Mouse (Mus musculus) midbrain, embryonic 13.5 days (tissue): ENCODE measurements around the gene Nr1i3. TPM values are rescaled to one million over a fixed set of nuclear protein-coding genes. Genes with fewer than 3 reads are reported as not detected.

ENCODE experiments used
- ATAC-seq: fragments of 200-750 bp; cut with Nextera tagmentation; 2 replicates; pipeline ENCODE4 v1.8.0; 2017; ENCODE audit warnings: mild to moderate bottlenecking, moderate TSS enrichment, moderate library complexity
- H3K27ac ChIP-seq: fragments of 300-500 bp; sonication (generic); 2 replicates; pipeline ENCODE4 v1.5.1; 2015; ENCODE audit warnings: inconsistent platforms, mild to moderate bottlenecking, moderate library complexity
- H3K27me3 ChIP-seq: fragments of 300-500 bp; sonication (generic); 2 replicates; pipeline ENCODE4 v1.6.1; 2015; ENCODE audit warnings: mild to moderate bottlenecking, inconsistent platforms
- H3K36me3 ChIP-seq: fragments of 300-500 bp; sonication (generic); 2 replicates; pipeline ENCODE4 v1.6.1; 2015; ENCODE audit warnings: mild to moderate bottlenecking, inconsistent platforms
- H3K4me1 ChIP-seq: fragments of 300-500 bp; sonication (generic); replicated peaks from 2 replicates; pipeline ENCODE4 v1.6.1; 2015; ENCODE audit warnings: inconsistent platforms
- H3K4me2 ChIP-seq: fragments of 300-500 bp; sonication (generic); replicated peaks from 2 replicates; pipeline ENCODE4 v1.6.1; 2015; ENCODE audit warnings: moderate library complexity, mild to moderate bottlenecking, inconsistent platforms
- H3K4me3 ChIP-seq: fragments of 300-500 bp; sonication (generic); replicated peaks from 2 replicates; pipeline ENCODE4 v1.5.1; 2015; ENCODE audit warnings: mild to moderate bottlenecking, inconsistent platforms
- H3K9ac ChIP-seq: fragments of 300-500 bp; sonication (generic); replicated peaks from 2 replicates; pipeline ENCODE4 v1.6.1; 2015; ENCODE audit warnings: mild to moderate bottlenecking, inconsistent platforms
- H3K9me3 ChIP-seq: fragments of 300-500 bp; sonication (generic); 2 replicates; pipeline ENCODE4 v1.6.1; 2016; ENCODE audit warnings: mild to moderate bottlenecking, inconsistent platforms
- WGBS: fragments of 180-500 bp; shearing (Covaris S2); methylation state at CpG from one replicate; pipeline ENCODE4 v1.1.7; 2015; 5-methylcytosine and 5-hydroxymethylcytosine counted together
- polyA plus RNA-seq: library from polyadenylated mRNA; unstranded; fragments of >200 nt; fragmentation: Nextera tagmentation; extraction: Ambion mirVana; gene quantifications from 2 replicates; pipeline ENCODE4 v1.2.1, GENCODE M21; 2015

Nr1i3 gene
- polyA plus RNA-seq, 1 experiment from 2014 or later: 0.42 TPM

- 0% methylated on average over 2 of the region's 2 CpGs for WGBS
- Histone ChIP-seq H3K4me1 (peaks cover 12% of the 10 kb centered on the region), H3K9me3 (no peaks in the 10 kb centered on the region), H3K4me2 (peak overlapping the region; percentile 55), H3K4me3 (peak overlapping the region; percentile 31; the same call in 1 of the 2 replicates), H3K27me3 (peaks cover 8% of the 10 kb centered on the region; the same call in 1 of the 2 replicates), H3K27ac (peak overlapping the region; percentile 70), H3K9ac (no peak overlapping the region), H3K36me3 (peaks cover 7% of the 10 kb centered on the region)
- ATAC-seq: peak; percentile 95
Observed at GRCm38 (mm10) chr1:171263185-171263611, 49.4 kb downstream of the Nr1i3 start.

- Histone ChIP-seq H3K27me3 (peaks cover 8% of the 10 kb centered on the region; the same call in 1 of the 2 replicates), H3K9me3 (no peaks in the 10 kb centered on the region), H3K36me3 (peaks cover 4% of the 10 kb centered on the region), H3K4me3 (no peak overlapping the region), H3K27ac (peak overlapping the region; percentile 70), H3K4me2 (peak overlapping the region; percentile 55; the same call in 1 of the 2 replicates), H3K4me1 (peaks cover 12% of the 10 kb centered on the region), H3K9ac (no peak overlapping the region)
- WGBS: 93% methylated on average over 3 of the region's 3 CpGs
- no peak for ATAC-seq
Observed at GRCm38 (mm10) chr1:171263666-171264461, 50.1 kb downstream of the Nr1i3 start.

DNA sequence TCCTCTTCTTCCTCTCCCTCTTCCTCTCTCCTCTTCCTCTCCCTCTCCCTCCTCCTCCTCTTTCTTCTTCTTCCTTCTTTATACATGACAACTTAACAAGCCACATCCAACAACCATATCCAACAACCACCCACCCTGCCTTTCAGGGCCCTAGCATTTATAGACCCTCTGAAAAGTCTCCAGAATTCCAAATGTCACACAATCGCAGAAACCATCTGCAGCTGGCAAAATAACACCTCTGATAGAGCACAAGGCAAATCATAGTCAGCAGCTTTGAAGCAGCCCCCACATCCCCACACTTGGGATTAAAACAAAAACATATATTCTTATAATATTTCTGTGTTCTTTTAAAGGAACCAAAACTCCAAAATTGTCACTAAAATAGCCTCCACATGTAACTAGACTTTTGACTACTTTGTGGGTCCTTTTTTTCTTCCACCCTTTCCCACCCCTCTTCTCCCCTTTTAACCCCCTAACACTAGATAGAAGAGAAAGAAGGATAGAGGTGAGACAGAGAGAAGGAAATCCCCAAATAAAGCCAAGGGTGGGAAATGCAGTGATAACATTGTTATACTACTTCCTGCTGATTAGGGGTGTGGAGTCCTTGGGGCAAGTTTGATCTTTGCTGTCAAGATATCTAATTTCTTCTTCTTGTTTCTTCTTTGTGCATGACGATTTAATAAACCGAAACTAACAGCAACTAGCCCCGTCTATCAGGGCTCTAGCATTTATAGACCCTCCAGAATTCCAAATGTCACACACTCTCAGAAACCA lies 52.4 kb downstream of the Nr1i3 start:
- peaks cover 8% of the 10 kb centered on the region; the same call in 1 of the 2 replicates for H3K27me3 ChIP-seq
- no peak overlapping the region for H3K4me2 ChIP-seq
- WGBS: 88% methylated on average over 4 of the region's 4 CpGs
- H3K27ac ChIP-seq: no peak overlapping the region
- no peak overlapping the region for H3K9ac ChIP-seq
- H3K4me1 ChIP-seq: peaks cover 24% of the 10 kb centered on the region
- no peaks in the 10 kb centered on the region for H3K9me3 ChIP-seq
- no peaks in the 10 kb centered on the region for H3K36me3 ChIP-seq
- no peak overlapping the region for H3K4me3 ChIP-seq
- ATAC-seq: no peak

GRCm38 (mm10) chr1:171268341-171268740 lies 54.6 kb downstream of the Nr1i3 start:
- WGBS: 66% methylated on average over 1 of the region's 1 CpGs
- H3K9me3 ChIP-seq: no peaks in the 10 kb centered on the region
- peaks cover 8% of the 10 kb centered on the region; the same call in 1 of the 2 replicates for H3K27me3 ChIP-seq
- H3K9ac ChIP-seq: no peak overlapping the region
- H3K27ac ChIP-seq: no peak overlapping the region
- no peak for ATAC-seq
- peaks cover 16% of the 10 kb centered on the region for H3K36me3 ChIP-seq
- H3K4me1 ChIP-seq: peaks cover 23% of the 10 kb centered on the region
- no peak overlapping the region for H3K4me3 ChIP-seq
- H3K4me2 ChIP-seq: no peak overlapping the region

GRCm38 (mm10) chr1:171269848-171270572 lies 56.2 kb downstream of the Nr1i3 start, which contains the start of gene B4galt3:
TSS of gene B4galt3 (plus strand) at chr1:171270328.
- Histone ChIP-seq H3K9ac (peak within 1 kb of the TSS; percentile 89), H3K4me1 (peaks cover 20% of the 10 kb centered on the region), H3K27me3 (peaks cover 7% of the 10 kb centered on the region; the same call in 1 of the 2 replicates), H3K36me3 (peaks cover 33% of the 10 kb centered on the region), H3K27ac (peak within 1 kb of the TSS; percentile 40), H3K9me3 (no peaks in the 10 kb centered on the region), H3K4me2 (peak within 1 kb of the TSS; percentile 96), H3K4me3 (peak within 1 kb of the TSS; percentile 62)
- WGBS: 4% methylated on average over 36 of the region's 36 CpGs
- peak; percentile 96 for ATAC-seq

Other genes with a start within 250 kb of the Nr1i3 start
- 0.37 and 0.57 TPM in 2 replicates for gene Fcgr2b, start 237.4 kb upstream of the Nr1i3 start, polyA plus RNA-seq
- gene Fcgr4, start 195.1 kb upstream of the Nr1i3 start, polyA plus RNA-seq: 0.15 TPM in 1 of 2 replicates, not detected in the other
- gene Fcgr3, start 149.0 kb upstream of the Nr1i3 start, polyA plus RNA-seq: 4.8 and 6.0 TPM in 2 replicates
- gene Cfap126, start 100.1 kb upstream of the Nr1i3 start, polyA plus RNA-seq: 2.0 and 3.7 TPM in 2 replicates
- 260 and 273 TPM in 2 replicates for gene Sdhc, start 63.4 kb upstream of the Nr1i3 start, polyA plus RNA-seq
- gene Mpz, start 63.3 kb upstream of the Nr1i3 start, polyA plus RNA-seq: 0.15 and 0.20 TPM in 2 replicates
- gene Pcp4l1, start 17.7 kb upstream of the Nr1i3 start, polyA plus RNA-seq: 17.0 and 23.0 TPM in 2 replicates
- gene Tomm40l, start 8.5 kb downstream of the Nr1i3 start, polyA plus RNA-seq: 33.5 and 37.9 TPM in 2 replicates
- 2.6 and 5.1 TPM in 2 replicates for gene Apoa2, start 11.1 kb downstream of the Nr1i3 start, polyA plus RNA-seq
- 20.2 and 20.8 TPM in 2 replicates for gene Fcer1g, start 20.4 kb downstream of the Nr1i3 start, polyA plus RNA-seq
- gene Adamts4, start 36.5 kb downstream of the Nr1i3 start, polyA plus RNA-seq: 6.5 and 7.4 TPM in 2 replicates
- 231 and 234 TPM in 2 replicates for gene Ndufs2, start 37.4 kb downstream of the Nr1i3 start, polyA plus RNA-seq
- 99.0 and 99.8 TPM in 2 replicates for gene B4galt3, start 56.4 kb downstream of the Nr1i3 start, polyA plus RNA-seq
- gene Ppox, start 67.2 kb downstream of the Nr1i3 start, polyA plus RNA-seq: 56.0 and 56.4 TPM in 2 replicates
- 112 and 121 TPM in 2 replicates for gene Usp21, start 74.0 kb downstream of the Nr1i3 start, polyA plus RNA-seq
- gene Ufc1, start 81.1 kb downstream of the Nr1i3 start, polyA plus RNA-seq: 112 and 126 TPM in 2 replicates
- gene Dedd, start 115.2 kb downstream of the Nr1i3 start, polyA plus RNA-seq: 54.3 and 56.9 TPM in 2 replicates
- gene Nit1, start 131.7 kb downstream of the Nr1i3 start, polyA plus RNA-seq: 57.5 and 61.3 TPM in 2 replicates
- 166 and 177 TPM in 2 replicates for gene Pfdn2, start 131.7 kb downstream of the Nr1i3 start, polyA plus RNA-seq
- gene Klhdc9, start 146.8 kb downstream of the Nr1i3 start, polyA plus RNA-seq: 4.2 and 4.6 TPM in 2 replicates
- gene Nectin4, start 156.1 kb downstream of the Nr1i3 start, polyA plus RNA-seq: 0.70 and 0.97 TPM in 2 replicates
- 0.63 TPM in 2 replicates for gene Arhgap30, start 175.0 kb downstream of the Nr1i3 start, polyA plus RNA-seq
- gene Usf1, start 197.3 kb downstream of the Nr1i3 start, polyA plus RNA-seq: 237 and 239 TPM in 2 replicates
- 11.7 and 13.3 TPM in 2 replicates for gene Tstd1, start 204.9 kb downstream of the Nr1i3 start, polyA plus RNA-seq
- gene F11r, start 223.6 kb downstream of the Nr1i3 start, polyA plus RNA-seq: 8.3 and 9.7 TPM in 2 replicates